Mouse (Mus musculus) erythroid progenitor cell, adult 5-6 weeks (primary cell): ENCODE results near the gene Arl4a. TPM values are rescaled to one million over a fixed set of nuclear protein-coding genes. Genes with fewer than 3 reads are reported as not detected.

Experiments
- ATAC-seq: replicated peaks from 2 replicates; pipeline ENCODE4 v1.8.0; 2016; ENCODE audit warnings: moderate number of reproducible peaks, mild to moderate bottlenecking, moderate TSS enrichment, inconsistent platforms; ENCODE audit not compliant: poor library complexity, low FRiP score, severe bottlenecking
- total RNA-seq, 2 experiments: library from RNA; stranded (forward) in 1 of 2; stranded (reverse) in 1 of 2; fragments of 150-400 nt in 1 of 2; fragments of 186-747, 209-891 nt in 1 of 2; gene quantifications; 2 replicates each; pipeline versions ENCODE4 v1.2.3 to v1.2.4; 2015 to 2017; ENCODE audit warnings: low replicate concordance in 2 of 2

Arl4a gene
- total RNA-seq, 2 experiments from 2014 or later: 68.2 to 156 TPM

- peak; percentile 67 for ATAC-seq
Measured at GRCm38 (mm10) chr12:40016648-40017460, 21.0 kb downstream of the Arl4a start.

GRCm38 (mm10) chr12:40016068-40016467, 21.8 kb downstream of the Arl4a start:
- no peak for ATAC-seq

- ATAC-seq: no peak
Measured at GRCm38 (mm10) chr12:40009866-40010265, 28.0 kb downstream of the Arl4a start.

- ATAC-seq: no peak
Measured at GRCm38 (mm10) chr12:40008459-40008858, 29.4 kb downstream of the Arl4a start.

- ATAC-seq: no peak
Measured at GRCm38 (mm10) chr12:40004766-40005165, 33.1 kb downstream of the Arl4a start.

- no peak for ATAC-seq
Measured at GRCm38 (mm10) chr12:39998853-39999195, 39.0 kb downstream of the Arl4a start.

GRCm38 (mm10) chr12:39998070-39998852, 39.6 kb downstream of the Arl4a start:
- ATAC-seq: no peak

- ATAC-seq: no peak
Measured at GRCm38 (mm10) chr12:39997651-39998050, 40.2 kb downstream of the Arl4a start.

GRCm38 (mm10) chr12:39996015-39996414, 41.8 kb downstream of the Arl4a start:
- ATAC-seq: no peak

GRCm38 (mm10) chr12:39995609-39996008, 42.2 kb downstream of the Arl4a start:
- ATAC-seq: peak; percentile 92

GRCm38 (mm10) chr12:39992767-39993302, 45.0 kb downstream of the Arl4a start:
- no peak for ATAC-seq

- ATAC-seq: no peak
Measured at GRCm38 (mm10) chr12:39990830-39991780, 46.7 kb downstream of the Arl4a start.

GRCm38 (mm10) chr12:39989136-39989535, 48.7 kb downstream of the Arl4a start:
- no peak for ATAC-seq

- no peak for ATAC-seq
Measured at GRCm38 (mm10) chr12:39987177-39987576, 50.6 kb downstream of the Arl4a start.

- 0 out of 2 replicates have a peak, but pooled peaks have one; percentile 30 for ATAC-seq
Measured at GRCm38 (mm10) chr12:39985639-39986038, 52.2 kb downstream of the Arl4a start.

GRCm38 (mm10) chr12:39979792-39980191, 58.0 kb downstream of the Arl4a start:
- ATAC-seq: no peak

- ATAC-seq: no peak
Measured at GRCm38 (mm10) chr12:39979066-39979465, 58.8 kb downstream of the Arl4a start.

GRCm38 (mm10) chr12:39977996-39978590, 59.7 kb downstream of the Arl4a start:
- no peak for ATAC-seq

- no peak for ATAC-seq
Measured at GRCm38 (mm10) chr12:39976426-39976825, 61.4 kb downstream of the Arl4a start.
